Mouse (Mus musculus) liver, embryonic 14 days (tissue): ENCODE results near the gene Hoxc10. TPM values are rescaled to one million over a fixed set of nuclear protein-coding genes. Genes with fewer than 3 reads are reported as not detected.

Source experiments
- polyA plus RNA-seq: library from polyadenylated mRNA; depleted of rRNA; stranded (reverse); fragments of >200 nt; gene quantifications from 2 replicates; pipeline ENCODE4 v1.2.3, GENCODE M21; 2012; rRNA removed

Hoxc10 gene
- polyA plus RNA-seq: 0.09 TPM in 1 of 2 replicates, not detected in the other

GRCm38 (mm10) chr15:102966776-102967311 lies at the start of gene Hoxc10:
Gene Hoxc10, plus strand, starts transcription at chr15:102966796.

GRCm38 (mm10) chr15:102921053-102922011 lies 45.3 kb upstream of the Hoxc10 start, which contains the start of gene Hoxc13:
Gene Hoxc13, plus strand, starts transcription at chr15:102921103.

GRCm38 (mm10) chr15:102936279-102936972 lies 30.2 kb upstream of the Hoxc10 start, which contains the start of gene Hoxc12:
Gene Hoxc12, plus strand, starts transcription at chr15:102936757.

GRCm38 (mm10) chr15:102954192-102955006 lies 12.2 kb upstream of the Hoxc10 start, which contains the start of gene Hoxc11:
Gene Hoxc11, plus strand, starts transcription at chr15:102954427.

GRCm38 (mm10) chr15:102967312-102967510 lies 615 bp downstream of the Hoxc10 start, which contains the start of gene Hoxc5:
Gene Hoxc5, plus strand, starts transcription at chr15:102967443.

GRCm38 (mm10) chr15:102976171-102976570 lies 9.6 kb downstream of the Hoxc10 start, which contains the start of gene Hoxc9:
Gene Hoxc9, plus strand, starts transcription at chr15:102976439.

GRCm38 (mm10) chr15:102990461-102991397 lies 24.1 kb downstream of the Hoxc10 start, which contains the start of gene Hoxc8:
Gene Hoxc8, plus strand, starts transcription at chr15:102990607.

GRCm38 (mm10) chr15:102997939-102998355 lies 31.4 kb downstream of the Hoxc10 start, which contains the start of gene Hoxc6:
Gene Hoxc6, plus strand, starts transcription at chr15:102998257.

GRCm38 (mm10) chr15:103018636-103019035 lies 52.0 kb downstream of the Hoxc10 start, which contains the start of gene Hoxc4:
Gene Hoxc4, plus strand, starts transcription at chr15:103018934.

Other genes starting within 250 kb of the Hoxc10 start
- gene Calcoco1, start 244.6 kb upstream of the Hoxc10 start, polyA plus RNA-seq: 5.4 and 6.1 TPM in 2 replicates
- gene Hoxc13, start 45.7 kb upstream of the Hoxc10 start, polyA plus RNA-seq: not detected in 2 replicates
- not detected in 2 replicates for gene Hoxc12, start 30.0 kb upstream of the Hoxc10 start, polyA plus RNA-seq
- not detected in 2 replicates for gene Hoxc11, start 12.4 kb upstream of the Hoxc10 start, polyA plus RNA-seq
- gene Hoxc5, start 647 bp downstream of the Hoxc10 start, polyA plus RNA-seq: 0.03 and 0.19 TPM in 2 replicates
- gene Hoxc9, start 9.6 kb downstream of the Hoxc10 start, polyA plus RNA-seq: 0.07 TPM in 1 of 2 replicates, not detected in the other
- 0.01 and 0.17 TPM in 2 replicates for gene Hoxc8, start 23.8 kb downstream of the Hoxc10 start, polyA plus RNA-seq
- gene Hoxc6, start 31.5 kb downstream of the Hoxc10 start, polyA plus RNA-seq: 0.09 and 0.34 TPM in 2 replicates
- 0.07 and 0.25 TPM in 2 replicates for gene Hoxc4, start 52.1 kb downstream of the Hoxc10 start, polyA plus RNA-seq
- 3.5 and 4.1 TPM in 2 replicates for gene Smug1, start 200.3 kb downstream of the Hoxc10 start, polyA plus RNA-seq